Mouse (Mus musculus): ENCODE measurements at regions not wholly inside any gene's neighbourhood (a gene's known extent, or its start where the extent isn't known, plus 50 kb on each side); places are given as distances from the start of the nearest gene placed in this dataset.

- Histone ChIP-seq H3K27me3 (no peaks in the 10 kb centered on the region), H3K27ac (no peak overlapping the region), H3K9ac (no peak overlapping the region), H3K9me3 (no peaks in the 10 kb centered on the region), H3K36me3 (no peaks in the 10 kb centered on the region), H3K4me2 (no peak overlapping the region), H3K4me1 (replicated peaks) (peaks cover 3% of the 10 kb centered on the region), H3K4me3 (no peak overlapping the region)
- no peak for ATAC-seq (ENCODE audit: low FRiP score)
- 50% methylated on average over 2 of the region's 2 CpGs for WGBS
Observed at GRCm38 (mm10) chr4:12543906-12544305, 372.1 kb upstream of the Fam92a start.

GRCm38 (mm10) chr4:12541508-12541907 lies 369.7 kb upstream of the Fam92a start:
- no peak for ATAC-seq (ENCODE audit: low FRiP score)
- no peaks in the 10 kb centered on the region for H3K36me3 ChIP-seq
- no peaks in the 10 kb centered on the region for H3K27me3 ChIP-seq
- H3K9ac ChIP-seq, result no peak overlapping the region
- H3K27ac ChIP-seq, result no peak overlapping the region
- H3K4me2 ChIP-seq, result no peak overlapping the region
- WGBS, result 95% methylated on average over 1 of the region's 1 CpGs
- peaks cover 17% of the 10 kb centered on the region for H3K4me1 ChIP-seq (replicated peaks)
- H3K4me3 ChIP-seq, result no peak overlapping the region
- H3K9me3 ChIP-seq, result no peaks in the 10 kb centered on the region

DNA sequence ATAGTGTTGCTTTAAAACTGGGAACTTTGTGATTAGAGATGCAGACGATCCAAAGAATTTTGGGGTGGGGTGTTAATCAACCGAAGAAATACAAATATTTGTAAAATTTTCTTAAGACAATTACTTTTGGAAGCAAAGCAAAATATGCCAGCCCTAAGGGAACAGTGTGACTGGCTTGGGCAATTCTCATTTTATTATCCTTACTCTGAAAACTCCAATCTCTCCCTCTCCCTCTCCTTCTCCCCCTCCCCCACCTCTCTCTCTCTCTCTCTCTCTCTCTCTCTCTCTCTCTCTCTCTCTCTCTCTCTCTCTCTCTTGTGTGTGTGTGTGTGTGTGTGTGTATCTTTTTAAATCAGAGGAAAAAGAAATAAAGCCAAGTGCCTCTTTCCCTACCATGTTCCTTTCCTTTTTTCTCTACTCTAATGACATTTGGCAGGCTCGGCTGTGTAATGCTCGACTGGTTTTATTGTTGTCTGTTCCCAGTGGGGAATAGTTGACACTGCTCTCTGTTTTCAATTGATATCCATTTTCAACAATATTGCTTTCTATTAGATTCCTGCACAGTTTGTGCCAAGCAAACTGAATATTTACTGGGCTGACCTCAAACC lies 367.5 kb upstream of the Fam92a start:
- Histone ChIP-seq H3K4me3 (no peak overlapping the region), H3K9ac (peak overlapping the region; percentile 59), H3K4me2 (peak overlapping the region; percentile 40), H3K4me1 (replicated peaks) (peaks cover 27% of the 10 kb centered on the region), H3K27me3 (no peaks in the 10 kb centered on the region), H3K36me3 (no peaks in the 10 kb centered on the region), H3K27ac (peak overlapping the region; percentile 93), H3K9me3 (no peaks in the 10 kb centered on the region)
- WGBS, result 25% methylated on average over 4 of the region's 4 CpGs
- ATAC-seq (ENCODE audit: low FRiP score), result peak; percentile 54

DNA sequence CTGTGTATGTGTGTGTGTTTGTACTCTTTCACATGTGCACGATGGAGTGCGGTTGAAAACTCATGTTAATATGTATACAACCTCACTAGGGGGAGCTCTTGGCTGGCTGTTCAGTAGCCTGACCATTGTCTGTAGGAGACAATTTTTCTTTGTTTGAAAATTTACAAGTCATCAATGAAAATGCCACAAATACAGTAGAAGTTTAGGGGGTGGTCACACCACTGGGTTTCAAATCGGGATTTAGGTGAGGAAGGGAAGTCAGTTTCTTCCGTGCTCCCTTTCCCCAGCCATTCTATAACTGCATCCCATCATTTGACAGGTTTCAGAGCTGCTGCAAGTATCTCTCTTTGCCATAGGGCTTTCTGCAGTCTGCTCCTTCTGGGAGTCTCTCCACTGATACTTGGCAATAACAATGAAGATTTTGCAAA lies 366.9 kb upstream of the Fam92a start:
- peaks cover 31% of the 10 kb centered on the region for H3K4me1 ChIP-seq (replicated peaks)
- peak overlapping the region; percentile 93 for H3K27ac ChIP-seq
- peak overlapping the region; percentile 40 for H3K4me2 ChIP-seq
- H3K4me3 ChIP-seq, result no peak overlapping the region
- WGBS, result 2% methylated on average over 4 of the region's 4 CpGs
- peak; percentile 82 for ATAC-seq (ENCODE audit: low FRiP score)
- no peaks in the 10 kb centered on the region for H3K27me3 ChIP-seq
- H3K9ac ChIP-seq, result peak overlapping the region; percentile 59
- no peaks in the 10 kb centered on the region for H3K9me3 ChIP-seq
- H3K36me3 ChIP-seq, result no peaks in the 10 kb centered on the region

DNA sequence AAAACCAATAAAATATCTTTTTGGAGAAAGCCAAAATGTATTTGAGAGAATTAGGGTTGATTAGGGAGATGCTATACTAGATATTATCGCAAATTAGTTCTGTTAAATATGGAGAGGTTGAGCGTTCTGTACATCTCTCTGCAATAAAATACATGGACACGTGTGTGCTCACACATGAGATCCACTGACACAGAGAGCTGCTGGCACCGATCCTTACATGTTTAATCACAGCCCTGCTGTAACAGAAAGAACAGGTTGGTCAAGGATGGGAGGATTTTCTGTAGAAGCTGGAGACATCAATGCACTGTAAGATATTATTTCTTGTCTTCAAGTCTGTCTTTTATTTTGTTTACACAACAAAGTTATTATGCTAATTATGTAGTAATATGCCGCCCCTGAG lies 366.2 kb upstream of the Fam92a start:
- no peak overlapping the region for H3K4me3 ChIP-seq
- H3K36me3 ChIP-seq, result no peaks in the 10 kb centered on the region
- 47% methylated on average over 5 of the region's 5 CpGs for WGBS
- peak overlapping the region; percentile 93 for H3K27ac ChIP-seq
- no peak overlapping the region for H3K4me2 ChIP-seq
- no peaks in the 10 kb centered on the region for H3K27me3 ChIP-seq
- ATAC-seq (ENCODE audit: low FRiP score), result no peak
- H3K4me1 ChIP-seq (replicated peaks), result peaks cover 34% of the 10 kb centered on the region
- no peaks in the 10 kb centered on the region for H3K9me3 ChIP-seq
- H3K9ac ChIP-seq, result no peak overlapping the region

DNA sequence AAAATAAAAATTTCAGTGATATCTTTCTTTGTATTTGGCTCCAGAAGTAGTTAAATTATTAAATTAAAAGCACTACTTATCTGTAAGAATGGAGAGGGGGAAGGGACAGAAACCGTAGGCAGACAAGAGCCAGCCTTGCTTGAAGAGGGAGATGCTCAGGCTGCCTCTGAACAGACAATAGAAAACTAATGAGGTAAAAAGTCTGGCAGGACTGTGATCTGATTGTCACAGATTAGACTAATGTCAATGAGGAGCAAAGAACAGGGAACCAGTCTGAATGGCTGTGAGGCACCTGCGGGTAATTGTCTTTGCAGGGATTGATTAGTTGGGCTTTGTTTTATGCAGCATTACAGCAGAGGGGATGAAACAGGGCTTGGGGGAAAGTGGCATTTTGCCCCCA lies 362.3 kb upstream of the Fam92a start:
- peak overlapping the region; percentile 22; the same call in 1 of the 2 replicates for H3K4me2 ChIP-seq
- peak overlapping the region; percentile 72 for H3K27ac ChIP-seq
- H3K9me3 ChIP-seq, result no peaks in the 10 kb centered on the region
- 0 out of 2 replicates have a peak, but pooled peaks have one; percentile 11 for ATAC-seq (ENCODE audit: low FRiP score)
- no peak overlapping the region for H3K4me3 ChIP-seq
- H3K4me1 ChIP-seq (replicated peaks), result peaks cover 34% of the 10 kb centered on the region
- no peaks in the 10 kb centered on the region for H3K27me3 ChIP-seq
- H3K36me3 ChIP-seq, result no peaks in the 10 kb centered on the region
- 12% methylated on average over 2 of the region's 2 CpGs for whole genome bisulfite sequencing
- peak overlapping the region; percentile 54; the same call in 1 of the 2 replicates for H3K9ac ChIP-seq

GRCm38 (mm10) chr4:12532961-12533360 lies 361.1 kb upstream of the Fam92a start:
- no peaks in the 10 kb centered on the region for H3K36me3 ChIP-seq

DNA sequence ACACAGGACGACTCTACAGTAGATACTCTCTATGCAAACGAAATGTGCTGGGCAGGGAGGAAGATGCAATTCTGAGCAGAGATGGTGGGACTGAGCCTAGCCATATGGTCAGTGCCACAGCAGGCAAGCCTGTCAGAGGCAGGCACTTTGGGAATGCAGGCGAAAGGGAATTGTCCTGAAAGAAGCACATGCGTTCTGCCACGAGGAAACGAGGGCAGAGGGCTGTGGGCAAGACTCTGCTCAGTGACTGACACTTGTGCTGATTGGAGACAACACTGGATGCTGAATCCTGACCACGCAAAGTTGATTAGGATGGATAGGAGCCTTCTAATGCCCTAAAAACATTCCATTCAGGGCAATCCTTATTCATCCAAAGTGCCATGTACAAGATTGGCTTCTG lies 350.5 kb upstream of the Fam92a start:
- no peak overlapping the region for H3K9ac ChIP-seq
- H3K27ac ChIP-seq, result peak overlapping the region; percentile 44
- no peaks in the 10 kb centered on the region for H3K36me3 ChIP-seq
- ATAC-seq (ENCODE audit: low FRiP score), result no peak
- 50% methylated on average over 7 of the region's 7 CpGs for WGBS
- H3K4me3 ChIP-seq, result no peak overlapping the region
- no peaks in the 10 kb centered on the region for H3K9me3 ChIP-seq
- no peak overlapping the region for H3K4me2 ChIP-seq
- peaks cover 11% of the 10 kb centered on the region for H3K4me1 ChIP-seq (replicated peaks)
- no peaks in the 10 kb centered on the region for H3K27me3 ChIP-seq

More at GRCm38 (mm10) chr4:12532961-12533360, 361.1 kb upstream of the Fam92a start:
- 55% methylated on average over 4 of the region's 4 CpGs for WGBS
- Histone ChIP-seq H3K4me2 (no peak overlapping the region), H3K4me1 (replicated peaks) (peaks cover 24% of the 10 kb centered on the region), H3K27ac (no peak overlapping the region), H3K9ac (no peak overlapping the region), H3K9me3 (no peaks in the 10 kb centered on the region), H3K4me3 (no peak overlapping the region), H3K27me3 (no peaks in the 10 kb centered on the region)
- no peak for ATAC-seq (ENCODE audit: low FRiP score)

DNA sequence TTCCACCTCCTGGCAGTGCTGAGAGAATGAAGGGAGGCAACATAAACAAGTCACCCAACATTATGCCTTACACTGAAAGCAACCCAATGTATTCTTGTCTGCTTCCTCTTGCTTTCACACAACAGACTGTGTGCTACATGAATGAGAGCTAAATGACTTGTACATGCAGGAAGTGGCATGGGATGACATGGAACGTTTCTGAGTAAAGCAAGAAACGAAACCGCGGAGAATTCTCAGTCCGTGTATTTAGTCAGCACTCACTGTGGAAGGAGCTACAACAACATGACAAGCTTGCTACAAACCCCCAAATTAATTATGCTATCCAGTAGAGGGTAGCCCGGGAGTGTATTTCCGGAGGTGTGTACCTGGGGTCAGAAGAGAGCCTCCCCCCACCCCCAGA lies 349.4 kb upstream of the Fam92a start:
- peaks cover 18% of the 10 kb centered on the region for H3K4me1 ChIP-seq (replicated peaks)
- no peak overlapping the region for H3K4me3 ChIP-seq
- H3K9me3 ChIP-seq, result no peaks in the 10 kb centered on the region
- no peak overlapping the region for H3K27ac ChIP-seq
- H3K27me3 ChIP-seq, result no peaks in the 10 kb centered on the region
- 87% methylated on average over 7 of the region's 7 CpGs for WGBS
- no peaks in the 10 kb centered on the region for H3K36me3 ChIP-seq
- no peak for ATAC-seq (ENCODE audit: low FRiP score)
- H3K4me2 ChIP-seq, result no peak overlapping the region
- no peak overlapping the region for H3K9ac ChIP-seq

DNA sequence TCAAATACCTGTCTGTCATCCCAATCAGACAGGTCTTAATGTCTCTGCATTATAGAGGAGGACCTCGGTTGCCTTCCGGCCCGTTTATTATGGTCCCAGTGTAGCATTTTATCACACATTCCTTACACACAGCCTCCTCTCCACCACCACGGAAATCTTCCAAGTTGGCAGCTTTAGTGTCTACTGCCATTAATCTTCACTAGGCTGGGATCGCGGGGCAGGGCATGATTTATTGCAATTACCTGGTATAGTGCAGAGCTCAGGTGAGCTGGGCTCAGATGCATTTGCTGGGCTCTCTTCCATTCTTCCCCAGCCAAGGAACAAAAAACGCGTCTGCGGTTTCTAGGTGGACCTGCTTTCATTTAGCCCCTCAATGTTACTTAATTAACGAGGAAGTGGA lies 344.7 kb upstream of the Fam92a start:
- Histone ChIP-seq H3K4me1 (replicated peaks) (peaks cover 10% of the 10 kb centered on the region), H3K9ac (no peak overlapping the region), H3K27ac (peak overlapping the region; percentile 48; the same call in 1 of the 2 replicates), H3K9me3 (no peaks in the 10 kb centered on the region), H3K27me3 (no peaks in the 10 kb centered on the region), H3K4me3 (no peak overlapping the region), H3K36me3 (no peaks in the 10 kb centered on the region), H3K4me2 (no peak overlapping the region)
- peak; percentile 59; the same call in 1 of the 2 replicates for ATAC-seq (ENCODE audit: low FRiP score)
- WGBS, result 75% methylated on average over 10 of the region's 10 CpGs

DNA sequence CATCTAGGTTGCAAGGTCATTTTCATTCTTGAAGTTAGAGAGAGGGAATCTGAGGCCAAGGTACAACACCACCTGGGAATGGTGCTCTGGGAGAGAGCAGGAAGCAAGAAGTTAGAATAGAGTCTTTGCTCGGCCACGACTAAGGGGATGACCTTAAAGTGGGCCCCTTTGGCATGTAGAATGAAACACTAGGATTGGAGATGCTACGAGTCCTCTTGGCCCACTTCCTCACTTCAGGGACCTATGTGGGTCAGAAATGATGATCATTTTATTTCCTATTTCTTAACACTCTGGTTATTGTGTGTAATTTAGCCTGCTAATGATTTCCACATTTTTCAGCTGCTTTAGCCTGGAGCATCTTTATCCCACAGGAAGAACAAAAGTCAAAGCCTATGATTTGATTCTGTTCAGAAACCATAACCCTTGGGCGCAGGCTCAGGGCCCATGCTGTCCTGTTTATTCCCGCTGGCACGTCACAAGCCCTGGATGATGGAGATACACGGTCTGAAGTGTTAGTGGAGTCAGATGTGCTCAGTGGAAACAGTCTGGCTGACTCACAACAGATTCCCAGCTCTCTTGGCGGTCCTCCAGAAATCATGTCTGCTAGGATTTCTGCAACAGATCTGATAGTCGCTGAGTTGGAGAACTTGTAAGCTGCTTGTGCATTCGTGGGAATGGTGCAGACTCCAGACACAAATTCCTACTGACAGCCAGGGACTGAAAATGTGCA lies 340.0 kb upstream of the Fam92a start:
- ATAC-seq (ENCODE audit: low FRiP score), result no peak
- H3K27me3 ChIP-seq, result no peaks in the 10 kb centered on the region
- H3K36me3 ChIP-seq, result no peaks in the 10 kb centered on the region
- no peak overlapping the region for H3K4me2 ChIP-seq
- H3K4me3 ChIP-seq, result no peak overlapping the region
- no peak overlapping the region for H3K9ac ChIP-seq
- H3K4me1 ChIP-seq (replicated peaks), result peaks cover 19% of the 10 kb centered on the region
- peak overlapping the region; percentile 23; the same call in 1 of the 2 replicates for H3K27ac ChIP-seq
- no peaks in the 10 kb centered on the region for H3K9me3 ChIP-seq
- WGBS, result 63% methylated on average over 10 of the region's 10 CpGs

GRCm38 (mm10) chr4:12506851-12507551 lies 335.2 kb upstream of the Fam92a start:
- Histone ChIP-seq H3K9me3 (no peaks in the 10 kb centered on the region), H3K27me3 (no peaks in the 10 kb centered on the region), H3K27ac (peak overlapping the region; percentile 76), H3K4me3 (no peak overlapping the region), H3K9ac (no peak overlapping the region), H3K4me2 (0 out of 2 replicates have a peak overlapping the region, but pooled peaks have one; percentile 1), H3K4me1 (replicated peaks) (peaks cover 25% of the 10 kb centered on the region), H3K36me3 (no peaks in the 10 kb centered on the region)
- WGBS, result 26% methylated on average over 8 of the region's 8 CpGs
- ATAC-seq (ENCODE audit: low FRiP score), result peak; percentile 92

Data from hindbrain, embryonic 13.5 days (tissue).